Mouse (Mus musculus): ENCODE measurements around the gene Aqr.

The Aqr gene

DNA sequence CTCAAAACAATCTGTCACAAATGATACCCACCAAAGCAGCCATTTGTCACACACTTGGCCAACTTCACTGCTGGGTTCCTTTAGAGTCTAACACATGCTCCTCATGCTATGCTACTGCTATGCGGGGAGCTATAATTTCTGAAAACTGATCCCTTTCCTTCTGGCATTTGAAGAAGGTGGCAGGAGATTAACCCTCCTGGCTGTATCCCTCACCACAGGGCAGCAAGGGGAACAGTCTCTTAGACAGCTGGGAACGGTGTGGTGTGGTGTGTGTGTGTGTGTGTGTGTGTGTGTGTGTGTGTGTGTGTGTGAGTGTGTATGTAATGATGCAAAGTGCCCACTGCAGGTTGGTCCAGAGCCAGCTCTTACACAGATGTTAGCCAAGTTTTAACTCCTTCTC, 51.0 kb downstream of the Aqr start:
- DNase-seq (ENCODE audit: low read depth, low spot score): no peak

DNA sequence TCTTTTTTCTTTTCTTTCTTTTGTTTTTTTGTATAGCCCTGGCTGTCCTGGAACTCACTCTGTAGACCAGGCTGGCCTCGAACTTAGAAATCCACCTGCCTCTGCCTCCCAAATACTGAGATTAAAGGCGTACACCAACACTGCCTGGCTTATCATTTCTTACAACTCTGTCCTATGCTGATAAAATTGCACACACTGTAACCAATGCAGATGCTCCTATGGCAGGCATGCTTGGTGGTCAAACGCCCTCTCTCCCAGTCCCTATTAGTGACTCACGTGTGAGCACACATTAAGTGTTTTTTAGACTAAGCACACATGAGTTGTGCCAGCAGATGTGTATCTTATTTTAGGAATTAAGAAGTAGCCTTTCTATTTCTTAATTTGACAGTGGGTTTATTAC, 53.5 kb downstream of the Aqr start:
- DNase-seq (ENCODE audit: low read depth, low spot score): no peak

DNA sequence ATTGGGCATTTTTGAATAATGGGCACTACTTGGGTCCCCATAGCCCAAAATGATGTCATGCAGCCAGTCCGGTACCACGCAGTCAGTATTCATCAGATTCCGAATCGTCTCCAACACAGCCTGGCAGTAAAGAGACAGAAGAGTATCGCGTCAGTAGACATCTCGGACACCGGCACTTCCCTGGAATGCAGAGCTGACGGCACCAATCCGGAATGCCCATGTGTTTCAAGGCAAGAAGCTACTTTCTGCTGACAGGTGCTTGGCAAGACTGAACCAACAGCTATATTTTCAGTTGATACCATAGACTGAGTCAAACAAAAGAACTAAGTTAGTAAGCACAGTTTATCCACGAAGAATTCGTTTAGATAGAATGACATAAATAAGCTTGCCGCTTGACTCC, 56.2 kb downstream of the Aqr start:
- no peak for DNase-seq (ENCODE audit: low read depth, low spot score)

DNA sequence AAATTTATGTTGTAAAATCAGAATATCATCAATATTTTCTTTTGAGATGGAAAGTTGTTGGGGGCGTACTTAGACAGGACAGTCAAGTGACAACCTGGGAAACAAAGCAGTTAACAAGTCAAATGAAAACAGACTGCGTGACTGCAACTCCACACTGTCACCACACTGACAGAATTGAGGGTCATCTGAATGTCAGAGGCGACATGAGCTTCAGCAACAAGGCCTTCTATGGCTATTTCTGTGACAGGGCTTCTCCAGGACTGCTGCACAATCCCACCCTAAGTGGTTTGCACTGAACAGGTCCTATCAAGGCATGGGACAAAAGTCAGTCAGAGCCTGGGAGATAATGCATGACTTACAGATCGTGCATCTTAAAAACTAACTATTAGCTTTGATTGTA, 63.5 kb downstream of the Aqr start:
- DNase-seq (ENCODE audit: low read depth, low spot score): no peak

DNA sequence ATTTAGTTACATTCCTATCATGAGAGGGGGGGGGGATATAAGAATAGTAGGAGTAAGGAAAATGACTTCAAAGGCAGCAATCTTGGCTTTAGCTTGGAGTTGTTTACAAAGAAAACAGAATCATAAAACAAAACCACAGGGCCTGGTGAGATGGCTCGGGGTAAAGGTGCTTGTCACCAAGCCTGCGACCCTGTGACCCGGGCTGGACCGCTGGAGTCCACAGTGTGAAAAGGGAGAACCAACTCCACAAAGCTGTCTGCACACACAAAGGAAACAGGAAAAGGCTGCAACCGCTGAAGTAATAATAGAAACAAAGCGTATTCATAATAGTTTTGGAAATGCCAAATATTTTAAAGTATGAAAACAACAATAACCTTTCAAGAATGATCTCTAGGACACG, 67.4 kb downstream of the Aqr start:
- DNase-seq (ENCODE audit: low read depth, low spot score): no peak

DNA sequence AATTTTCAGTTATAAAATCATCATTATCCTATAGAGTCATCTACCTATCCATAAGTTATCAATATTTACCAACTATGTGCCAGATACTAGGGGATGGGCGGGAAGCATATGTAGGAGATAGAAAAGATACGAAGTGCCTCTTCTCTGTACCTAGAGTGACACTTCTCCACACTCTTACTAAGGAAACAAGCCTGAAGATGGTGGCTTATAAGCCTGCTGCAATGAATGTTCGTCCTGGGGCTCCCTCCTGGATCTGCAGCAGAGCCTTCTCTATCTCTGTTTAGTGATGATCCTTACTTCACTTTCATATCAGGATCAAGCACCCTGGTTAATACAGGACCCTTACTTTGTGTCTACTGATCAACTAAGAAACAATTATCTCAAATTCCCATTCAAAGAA, 69.2 kb downstream of the Aqr start:
- DNase-seq (ENCODE audit: low read depth, low spot score): no peak

DNA sequence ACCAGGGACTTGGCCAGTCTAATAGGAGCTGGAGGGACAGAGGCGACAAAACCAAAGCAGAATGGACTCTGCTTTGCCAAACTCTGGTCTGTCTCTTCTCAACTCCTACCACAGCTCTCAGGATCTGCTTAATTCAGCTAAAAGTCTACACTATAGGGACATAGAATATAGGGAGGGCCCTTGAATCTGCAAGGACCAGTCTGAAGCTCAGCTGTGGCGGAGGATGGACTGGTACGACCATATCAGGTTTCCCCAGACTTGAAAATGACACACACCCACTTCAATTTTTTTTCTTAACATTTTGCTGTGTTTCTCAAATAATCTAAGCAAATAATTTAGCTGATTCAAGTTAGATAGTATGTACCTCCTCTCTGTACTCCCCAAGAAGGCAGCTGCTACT, 69.6 kb downstream of the Aqr start:
- no peak for DNase-seq (ENCODE audit: low read depth, low spot score)

DNA sequence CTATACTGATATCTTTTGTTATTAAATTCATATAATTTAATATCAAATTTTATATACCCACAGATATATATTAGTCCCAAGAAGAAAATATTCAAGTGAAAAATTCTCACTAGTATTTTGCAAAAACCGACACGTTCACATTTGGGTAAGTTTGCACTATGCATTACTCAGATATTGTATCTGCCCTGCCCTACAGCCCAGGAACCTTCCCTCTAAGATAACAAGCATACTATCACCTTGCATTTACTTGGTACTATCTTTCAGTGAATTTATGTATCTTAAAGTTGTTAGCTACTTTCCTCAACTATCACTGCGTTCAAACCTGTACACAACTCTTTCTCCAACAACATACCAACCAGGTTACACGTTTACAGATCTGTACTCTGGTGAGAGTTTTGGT, 71.3 kb downstream of the Aqr start:
- no peak for DNase-seq (ENCODE audit: low read depth, low spot score)

DNA sequence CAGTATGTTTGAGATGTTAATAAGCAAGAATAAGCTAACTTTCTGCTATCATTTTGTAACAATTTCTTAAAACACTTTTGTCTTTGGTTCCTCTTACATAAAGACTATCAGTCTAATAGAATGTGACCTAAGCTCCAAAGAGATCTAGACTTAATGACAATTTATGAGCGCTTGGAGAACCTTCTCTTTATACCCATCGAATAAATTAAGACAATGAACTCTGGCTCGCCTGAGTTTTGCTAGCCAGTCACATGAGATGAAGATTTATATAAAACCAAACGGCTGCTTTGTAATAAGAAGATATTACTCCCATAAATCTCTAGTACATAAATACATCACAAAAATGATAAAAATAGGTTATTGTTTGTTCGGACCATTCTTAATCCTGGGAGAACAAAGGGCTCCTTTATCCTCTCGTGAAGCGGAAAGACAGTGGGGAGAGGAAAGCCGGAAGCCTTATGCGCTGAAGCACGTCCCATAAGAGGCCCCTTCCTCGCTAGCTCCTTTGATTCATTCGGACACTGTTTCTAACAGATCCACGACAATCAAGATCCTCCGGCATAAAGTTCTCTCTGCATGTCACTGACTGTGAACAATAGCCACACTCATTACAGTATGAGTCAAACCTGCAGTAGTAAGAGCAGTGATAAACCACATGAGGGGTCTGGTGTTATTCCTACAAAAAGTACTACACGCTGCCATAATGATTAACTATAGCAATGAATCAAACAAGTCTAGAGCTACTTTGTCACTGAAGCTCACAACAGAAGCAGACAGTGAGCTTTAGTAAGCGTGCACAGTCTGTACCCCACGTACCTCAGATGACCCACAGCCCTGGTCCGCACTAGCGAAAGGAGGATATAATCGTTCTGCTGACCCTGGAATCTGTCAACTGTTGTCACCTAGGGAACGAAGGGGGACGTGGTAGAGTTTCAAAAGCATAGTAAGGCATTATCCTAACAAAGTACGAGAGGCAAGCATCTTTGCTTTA, 79.2 kb downstream of the Aqr start:
- no peak for DNase-seq (ENCODE audit: low read depth, low spot score)

DNA sequence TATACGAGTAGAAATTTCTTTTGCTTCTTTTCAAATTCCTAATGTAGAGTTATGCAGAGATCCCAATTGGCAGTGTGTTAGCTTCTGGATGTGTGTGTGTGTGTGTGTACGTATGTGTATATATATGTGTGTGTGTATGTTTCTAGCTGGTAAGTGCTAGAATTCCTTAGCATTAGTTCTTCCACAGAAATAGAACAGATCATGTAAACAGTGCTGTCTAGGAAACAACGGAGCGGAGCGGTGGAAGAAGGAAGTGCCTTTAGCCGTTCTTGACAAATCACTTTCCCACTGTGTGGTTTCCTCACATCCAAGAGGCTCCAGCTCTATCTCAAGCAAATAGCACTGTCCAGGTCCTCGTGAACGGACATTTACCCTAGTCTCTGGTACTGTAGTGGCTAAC, 80.4 kb downstream of the Aqr start:
- no peak for DNase-seq (ENCODE audit: low read depth, low spot score)

DNA sequence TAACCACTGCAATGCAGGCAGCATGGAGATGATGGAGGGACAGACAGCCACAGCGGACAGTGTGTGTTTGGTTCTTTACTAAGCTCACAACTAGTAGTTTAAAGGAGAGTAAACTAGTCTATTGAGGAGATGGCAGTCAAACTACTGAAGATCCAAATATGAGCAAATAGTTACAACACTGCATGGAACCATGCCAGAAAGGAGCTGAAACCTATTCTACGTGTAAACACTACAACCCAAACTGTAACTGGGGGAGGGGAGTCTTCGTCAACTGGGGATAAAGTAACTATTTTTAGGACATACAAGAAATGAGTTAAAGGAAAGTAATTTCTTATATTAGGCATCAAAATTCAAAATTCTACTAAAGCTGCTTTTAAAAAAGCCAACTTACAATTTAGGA, 84.4 kb downstream of the Aqr start:
- DNase-seq (ENCODE audit: low read depth, low spot score): no peak

DNA sequence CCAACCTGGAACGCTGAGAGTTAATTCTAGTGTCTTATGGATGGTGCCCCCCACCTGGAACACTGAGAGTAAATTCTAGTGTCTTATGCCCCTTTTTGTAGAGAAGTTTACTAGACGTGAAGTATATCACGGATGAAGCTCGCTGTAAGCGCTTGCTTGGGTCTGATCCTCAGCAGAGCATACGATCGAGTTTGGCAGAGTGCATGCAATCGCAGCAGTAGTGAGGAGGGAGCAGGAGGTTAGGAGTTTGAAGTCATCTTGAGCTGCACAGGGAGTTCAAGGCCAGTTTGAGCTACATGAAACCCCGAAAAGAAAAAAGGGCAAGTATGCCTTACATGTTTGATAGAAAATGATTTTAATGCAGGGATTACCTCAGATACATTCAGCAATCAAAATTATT, 86.0 kb downstream of the Aqr start:
- DNase-seq (ENCODE audit: low read depth, low spot score): no peak

DNA sequence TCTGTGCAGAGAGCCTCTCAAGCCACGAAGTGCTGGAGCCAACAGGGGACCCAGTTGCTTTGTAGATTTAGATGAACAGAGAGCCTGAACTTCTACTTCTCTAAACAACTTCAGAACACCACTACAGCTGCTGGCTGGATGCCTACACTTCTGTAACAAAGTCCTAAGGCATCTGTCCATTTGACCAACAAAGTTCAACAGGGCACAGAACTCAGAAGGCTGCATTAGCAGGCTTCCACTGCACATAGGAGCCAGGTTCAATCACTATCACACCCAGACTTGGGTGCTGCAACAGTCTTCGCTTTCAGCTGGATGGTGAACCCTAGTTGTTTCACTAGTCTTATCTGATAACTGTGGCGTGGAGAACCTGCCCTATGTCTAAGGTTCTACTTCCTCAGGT, 87.0 kb downstream of the Aqr start:
- DNase-seq (ENCODE audit: low read depth, low spot score): no peak

DNA sequence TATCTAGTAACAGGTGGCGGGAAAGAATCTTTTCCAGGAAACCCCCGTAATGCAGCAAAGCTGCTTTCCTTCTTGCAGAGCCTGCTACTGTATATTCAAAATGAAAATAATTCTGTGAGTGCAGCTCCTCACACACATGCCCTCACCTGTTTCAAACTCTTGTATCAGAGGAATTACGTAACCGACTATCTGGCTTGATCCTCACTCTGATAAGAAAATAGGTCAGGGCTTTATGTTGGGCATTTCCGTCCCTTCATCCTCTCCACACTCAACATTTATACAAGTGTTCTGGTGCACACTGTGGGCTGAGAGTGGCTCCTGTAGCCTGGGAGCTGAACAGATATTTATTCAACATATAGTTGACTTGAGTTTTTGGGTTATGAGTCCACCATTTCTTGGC, 87.7 kb downstream of the Aqr start:
- DNase-seq (ENCODE audit: low read depth, low spot score): no peak

DNA sequence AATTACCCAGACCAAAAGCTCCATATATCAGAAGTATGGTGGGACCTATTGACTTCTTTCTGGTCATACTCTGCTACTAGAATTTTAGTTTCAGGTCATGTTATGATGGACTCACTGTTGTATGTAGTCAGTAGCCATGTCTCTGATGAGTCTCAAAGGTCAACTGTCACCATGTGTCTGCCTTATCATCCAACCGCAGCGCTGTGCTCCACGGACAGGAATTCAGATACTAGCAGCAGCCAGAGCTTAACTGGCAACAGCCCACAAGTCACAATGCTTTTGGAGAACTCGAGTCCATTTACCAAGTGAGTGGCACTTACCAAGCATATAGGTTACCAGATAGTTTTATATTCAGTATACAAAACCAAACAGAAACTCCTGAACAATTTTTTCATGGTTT, 89.2 kb downstream of the Aqr start:
- DNase-seq (ENCODE audit: low read depth, low spot score): no peak

DNA sequence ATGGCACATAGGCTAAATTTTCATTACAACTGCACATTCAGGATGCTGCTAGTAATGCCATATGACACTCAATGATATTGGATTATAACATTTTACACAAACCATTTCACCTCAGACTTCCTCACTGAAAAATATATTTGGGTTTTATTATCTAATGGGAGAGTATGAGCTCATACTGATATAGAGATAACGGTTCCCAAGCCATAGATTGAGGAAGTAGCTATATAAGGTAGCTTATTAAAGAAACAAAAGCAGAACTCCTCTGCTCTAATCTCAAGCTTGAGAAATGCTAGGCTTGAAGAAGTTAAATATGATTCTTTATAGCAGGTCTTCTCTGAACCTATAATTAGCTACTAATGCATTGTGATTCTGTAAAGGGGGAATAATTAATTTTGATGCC, 90.3 kb downstream of the Aqr start:
- DNase-seq (ENCODE audit: low read depth, low spot score): no peak

DNA sequence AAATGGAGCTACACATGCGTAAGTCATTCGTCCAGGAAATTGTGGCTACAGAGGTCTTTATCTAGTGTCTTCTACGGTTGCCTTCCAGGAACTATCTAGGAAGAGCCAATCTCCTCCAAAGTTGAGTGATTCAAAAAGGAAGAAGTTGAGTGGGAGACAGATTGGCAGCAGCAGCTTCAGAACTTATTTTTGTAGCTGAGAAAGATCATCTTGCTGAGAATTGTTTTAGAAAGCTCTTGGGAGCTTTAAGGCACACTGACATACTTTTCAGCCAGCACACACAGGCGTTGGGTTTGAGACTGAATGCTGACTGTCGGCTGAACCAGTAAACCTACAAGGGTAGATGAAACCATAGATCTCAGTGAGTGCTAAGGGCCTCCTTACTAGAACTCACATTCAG, 91.5 kb downstream of the Aqr start:
- DNase-seq (ENCODE audit: low read depth, low spot score): no peak

DNA sequence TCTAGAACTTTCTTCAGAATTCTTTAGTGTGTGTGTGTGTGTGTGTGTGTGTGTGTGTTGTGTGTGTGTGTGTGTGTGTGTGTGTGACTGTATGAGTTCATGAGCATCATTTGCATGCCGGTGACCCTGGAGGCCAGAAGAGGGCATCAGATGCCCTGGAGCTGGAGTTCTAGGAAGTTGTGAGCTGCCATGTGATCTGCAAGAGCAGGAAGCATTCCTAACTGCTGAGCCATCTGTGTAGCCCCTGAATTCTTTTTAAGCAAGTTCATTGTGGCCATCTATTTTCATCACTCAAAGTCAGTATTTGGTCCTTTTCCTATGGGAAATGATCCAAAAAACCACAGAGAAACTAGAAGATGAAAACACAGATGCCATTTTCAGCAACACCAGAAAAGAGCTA, 92.1 kb downstream of the Aqr start:
- DNase-seq (ENCODE audit: low read depth, low spot score): no peak

DNA sequence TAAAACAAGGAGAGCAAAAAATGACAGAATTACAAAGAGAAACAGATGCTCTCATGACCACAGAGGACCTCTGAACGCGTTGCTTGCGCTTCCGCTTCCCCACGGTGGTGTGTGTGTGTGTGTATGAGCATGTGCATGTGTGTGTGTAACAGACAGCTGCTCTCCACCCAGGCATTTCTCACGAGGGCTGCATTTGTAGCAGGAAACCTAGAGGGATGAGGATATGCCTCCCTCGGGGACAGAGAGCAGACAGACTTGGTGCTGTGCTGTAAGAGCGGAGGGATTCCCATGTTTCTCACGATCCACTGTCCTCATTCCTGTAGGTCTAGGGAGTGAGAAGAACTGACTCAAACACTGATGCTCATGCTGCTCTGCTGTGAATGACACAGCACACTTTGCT, 93.2 kb downstream of the Aqr start:
- DNase-seq (ENCODE audit: low read depth, low spot score): no peak

DNA sequence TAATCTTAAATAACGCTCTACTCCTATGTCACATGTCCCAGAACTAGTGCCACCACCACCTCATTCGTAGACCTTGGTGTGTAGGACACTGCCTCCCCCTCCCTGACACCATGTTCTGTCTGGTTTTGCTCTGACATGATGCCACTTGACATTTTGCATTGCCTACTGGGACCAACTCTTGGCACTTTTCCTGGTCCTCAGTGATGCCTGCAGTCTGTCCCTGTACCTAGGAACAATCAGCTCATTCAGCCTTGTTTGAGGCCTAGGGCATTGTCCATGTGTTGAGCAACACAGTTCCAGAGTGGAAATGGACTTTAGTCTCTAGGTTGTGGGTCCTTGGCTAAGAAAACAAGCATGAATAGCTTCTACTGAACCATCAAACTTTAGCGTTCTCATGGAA, 97.0 kb downstream of the Aqr start:
- DNase-seq (ENCODE audit: low read depth, low spot score): no peak

DNA sequence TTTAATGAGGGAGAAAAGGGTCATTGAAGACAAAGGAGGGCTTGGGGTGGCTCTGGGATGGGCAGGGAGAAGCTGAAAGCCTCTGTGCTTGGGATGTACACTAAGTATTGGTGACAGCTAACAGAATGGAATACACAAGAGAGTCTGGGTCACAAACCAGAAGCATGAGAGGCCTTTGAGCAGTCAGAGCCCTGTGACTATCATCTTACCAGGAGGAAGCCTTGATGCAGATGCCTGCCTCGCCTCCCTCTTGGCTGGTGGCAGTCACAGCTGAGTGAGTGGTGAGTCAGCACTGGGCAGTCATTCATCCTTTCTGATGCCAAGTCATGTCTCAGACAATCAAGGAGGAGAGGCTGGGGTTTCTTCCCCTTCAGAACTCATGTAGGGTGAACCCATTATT, 99.6 kb downstream of the Aqr start:
- no peak for DNase-seq (ENCODE audit: low read depth, low spot score)

DNA sequence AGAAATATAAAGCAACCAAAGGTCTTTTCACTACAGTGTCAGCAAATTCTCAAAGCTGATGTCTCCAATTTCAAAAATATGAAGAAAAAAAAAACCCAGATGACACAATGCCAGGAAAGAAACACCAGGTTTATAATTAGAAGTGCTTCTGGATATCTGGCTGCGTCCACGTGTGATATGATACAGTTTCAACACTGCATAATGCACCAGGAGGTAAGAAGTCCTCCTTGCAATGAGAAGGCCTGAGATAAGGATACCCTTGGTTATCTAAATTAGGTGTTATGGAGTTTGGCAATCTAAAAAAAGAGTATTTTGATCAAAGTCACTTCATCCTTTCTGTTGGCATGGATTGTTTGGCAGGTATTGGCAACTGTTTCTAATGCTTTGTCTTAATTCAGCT, 114.9 kb downstream of the Aqr start:
- DNase-seq (ENCODE audit: low read depth, low spot score): no peak

DNA sequence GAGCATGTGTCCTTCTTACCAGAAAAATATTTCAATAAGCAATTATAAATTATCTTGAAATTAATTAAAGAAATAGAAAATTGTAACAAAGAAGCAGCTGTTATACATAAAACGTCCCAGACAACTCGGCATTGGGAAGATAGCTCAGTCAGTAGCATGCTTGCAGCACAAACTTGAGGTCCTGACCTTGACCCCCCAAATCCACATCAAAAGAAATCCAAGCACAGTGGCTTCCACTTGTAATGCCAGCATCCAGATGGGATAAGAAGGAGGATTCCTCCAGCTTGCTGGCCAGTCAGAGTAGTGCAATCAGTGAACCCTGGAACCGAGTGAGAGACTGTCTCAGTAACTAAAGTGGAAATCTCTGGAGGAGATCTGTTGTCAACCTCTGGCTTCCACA, 120.6 kb downstream of the Aqr start:
- no peak for DNase-seq (ENCODE audit: low read depth, low spot score)

DNA sequence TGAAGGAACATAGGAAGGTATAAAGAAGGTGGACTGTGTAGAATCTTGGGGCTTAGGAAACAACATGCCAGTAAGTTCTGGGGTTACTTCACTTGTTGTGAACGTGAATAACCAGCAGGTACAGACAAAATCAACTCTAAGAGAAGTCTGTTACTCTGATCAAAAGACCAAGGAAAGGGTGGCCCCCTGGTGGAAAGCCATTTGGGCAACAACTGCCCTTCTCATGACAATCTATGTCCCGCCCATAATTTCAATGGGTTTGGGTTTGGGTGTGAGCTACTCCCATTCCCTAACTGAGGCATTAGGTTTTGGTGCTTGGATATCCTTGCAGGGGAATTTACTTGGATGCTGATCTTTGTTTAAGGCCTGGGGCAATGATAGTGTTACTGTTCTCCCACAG, 122.8 kb downstream of the Aqr start:
- peak; percentile 57 for DNase-seq (ENCODE audit: low read depth, low spot score)
